Mouse (Mus musculus) left cerebral cortex, postnatal 25 days (tissue): Measurements from ENCODE around the gene Gm13290. TPM values are rescaled to one million over a fixed set of nuclear protein-coding genes. Genes with fewer than 3 reads are reported as not detected.
A peak's percentile ranks its signal among the peaks of the same experiment; 100 is the strongest.
"Not testable (repeated sequence)": the region's sequence is repeated elsewhere in the genome, so short reads cannot be mapped to it uniquely, and the experiment has no call there.

Source experiments
- DNase-seq, 2 experiments: peaks; one replicate each; pipeline ENCODE4 v3.0.0; 2022; ENCODE audit warnings: low spot score in 2 of 2, mixed read lengths in 1 of 2
- intact Hi-C: fragments of 180-260 bp; cut with DNase I; formaldehyde crosslinking; loops from one replicate; pipeline ENCODE4 v1.15.1; 2025
- total RNA-seq, 2 experiments: library from RNA; stranded (reverse); gene quantifications; 2 replicates each; pipeline ENCODE4 v1.2.3; 2021

Gene Gm13290
- not detected for total RNA-seq

DNA sequence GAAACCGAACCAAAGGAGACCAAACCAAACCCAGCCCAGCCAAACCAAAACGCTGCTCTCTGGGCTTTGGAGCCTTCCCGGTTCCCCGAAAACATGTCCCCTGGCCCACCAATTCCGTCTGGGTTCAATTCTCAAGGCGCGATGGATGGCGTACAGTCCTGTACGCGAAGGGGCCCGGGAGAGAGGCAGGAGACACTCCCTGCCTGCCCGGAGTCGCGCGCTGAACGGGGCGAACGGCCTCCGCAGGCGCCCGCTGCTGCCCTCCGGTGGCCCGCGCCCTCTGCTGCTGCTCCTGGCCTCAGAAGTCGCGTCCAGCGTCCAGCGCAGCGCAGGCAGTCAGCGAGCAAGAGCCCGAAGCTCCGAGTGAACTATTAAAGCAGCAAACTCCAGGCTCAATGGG is at the start of gene Gm13290:
Gene Gm13290, plus strand, starts transcription at position 301 of the 400 bp plus-strand sequence.
- intact Hi-C loops, DNase-seq: not testable (repeated sequence)

DNA sequence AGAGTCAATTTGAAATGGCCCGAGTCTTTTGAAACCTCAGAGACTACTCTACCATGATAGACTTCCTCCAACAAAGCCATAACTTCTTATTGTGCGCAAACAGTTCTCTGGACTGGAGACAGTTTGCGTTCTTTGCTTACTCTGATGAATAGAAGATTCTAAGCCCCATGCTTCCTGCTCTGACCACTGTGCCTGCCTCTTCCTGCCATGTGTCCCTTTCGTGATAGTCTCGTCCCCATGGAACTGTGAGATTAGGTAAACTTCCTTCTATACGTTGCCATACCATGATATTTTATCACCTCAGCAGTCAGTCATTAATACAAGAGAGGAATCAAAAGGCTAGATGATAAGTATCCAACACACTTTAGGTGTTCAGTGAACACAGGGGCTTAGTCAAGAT is 46.9 kb upstream of the Gm13290 start:
- no peak for DNase-seq
- intact Hi-C loops, result loop anchor here (2.0 kb wide), 1 partner anchor 30 kb away; no protein-coding TSS in a partner anchor

GRCm38 (mm10) chr4:88727324-88727723 is 46.3 kb upstream of the Gm13290 start:
- intact Hi-C loops, result loop anchor here (2.0 kb wide), 1 partner anchor 31 kb away; no protein-coding TSS in a partner anchor
- DNase-seq, result no peak

DNA sequence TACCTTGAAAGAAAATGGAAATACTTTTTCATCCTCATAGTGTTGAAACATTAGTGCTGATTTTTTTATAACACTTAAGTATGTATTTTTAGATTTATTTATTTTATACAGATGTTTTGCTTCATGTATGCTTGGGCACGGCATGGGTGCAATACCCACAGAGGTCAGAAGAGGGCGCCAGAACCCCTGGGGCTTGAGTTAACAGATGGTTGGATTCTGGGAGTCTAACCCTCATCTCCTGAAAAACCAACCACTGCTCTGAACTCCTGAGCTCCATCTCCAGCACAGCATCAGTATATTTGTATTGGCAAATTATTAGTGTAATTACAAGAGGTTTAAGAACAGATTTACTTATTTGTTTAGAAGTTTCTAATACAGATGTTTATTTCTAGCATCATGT is 35.2 kb upstream of the Gm13290 start:
- DNase-seq, result peak in 1 of 2 experiments; percentile 38
- intact Hi-C loops, result no loop called here

DNA sequence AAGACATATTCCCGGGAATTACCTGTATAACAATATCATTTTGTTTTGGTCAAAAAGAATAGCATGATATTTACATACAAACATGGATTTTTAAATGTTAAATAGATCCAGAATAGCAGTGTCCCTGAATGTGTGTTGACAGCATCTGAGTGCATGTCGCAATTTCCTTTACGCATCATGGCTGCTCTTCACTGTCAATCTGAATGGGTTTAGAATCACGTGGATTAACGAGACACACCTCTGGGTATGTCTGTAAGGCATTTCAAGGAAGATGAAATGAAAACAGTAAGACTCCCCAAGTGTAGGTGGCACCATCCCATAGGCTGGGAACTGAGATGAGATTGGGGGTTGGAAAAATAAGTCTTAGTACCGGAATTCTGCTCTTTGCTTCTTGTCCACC is 34.6 kb upstream of the Gm13290 start:
- DNase-seq, result no peak
- intact Hi-C loops, result no loop called here

DNA sequence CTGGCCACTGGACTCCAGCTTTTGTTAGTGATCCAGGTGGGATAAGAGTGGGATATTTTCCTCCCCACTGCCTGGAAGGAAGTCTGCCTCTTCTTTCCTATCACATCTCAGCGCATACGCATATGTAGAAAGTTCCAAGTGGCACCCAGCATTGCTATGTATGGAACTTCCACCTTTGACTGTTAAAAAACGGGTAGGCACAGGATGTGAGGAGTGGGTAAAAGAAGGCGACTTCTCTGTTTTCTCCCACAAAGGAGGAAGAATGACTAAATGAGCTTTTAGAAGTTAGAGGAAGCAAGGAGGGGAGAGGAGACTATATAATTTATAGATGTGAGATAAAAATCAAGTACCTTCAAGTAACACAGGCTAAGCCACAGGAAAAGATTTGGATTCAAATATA is 32.2 kb upstream of the Gm13290 start:
- DNase-seq, result no peak
- intact Hi-C loops, result no loop called here

- DNase-seq, result no peak
- intact Hi-C loops, result no loop called here
These were observed 30.8 kb upstream of the Gm13290 start for GRCm38 (mm10) chr4:88742771-88743371.

DNA sequence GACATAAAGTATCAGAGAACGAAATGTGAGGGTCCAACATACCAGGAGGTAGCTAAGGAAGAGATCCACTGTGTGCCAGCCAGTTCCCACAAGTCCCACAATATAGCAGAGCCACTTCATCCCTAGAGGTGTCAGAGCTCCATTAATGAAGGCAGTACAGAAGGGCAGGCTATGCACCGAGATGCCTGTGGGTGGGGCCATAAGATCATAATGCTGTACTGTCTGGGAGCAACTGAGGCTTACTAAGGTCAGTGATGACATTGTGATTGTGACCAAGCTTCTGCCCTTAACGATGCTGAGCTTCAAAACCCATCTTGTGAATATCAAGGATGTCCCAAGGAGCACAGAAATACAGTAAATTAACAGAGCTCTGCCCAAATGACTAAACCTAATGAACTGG is 29.4 kb upstream of the Gm13290 start:
- no peak for DNase-seq
- intact Hi-C loops, result no loop called here

GRCm38 (mm10) chr4:88749926-88750325 is 23.7 kb upstream of the Gm13290 start:
- intact Hi-C loops, result loop anchor here (5.0 kb wide), 1 partner anchor 62 kb away; no protein-coding TSS in a partner anchor
- DNase-seq, result no peak

DNA sequence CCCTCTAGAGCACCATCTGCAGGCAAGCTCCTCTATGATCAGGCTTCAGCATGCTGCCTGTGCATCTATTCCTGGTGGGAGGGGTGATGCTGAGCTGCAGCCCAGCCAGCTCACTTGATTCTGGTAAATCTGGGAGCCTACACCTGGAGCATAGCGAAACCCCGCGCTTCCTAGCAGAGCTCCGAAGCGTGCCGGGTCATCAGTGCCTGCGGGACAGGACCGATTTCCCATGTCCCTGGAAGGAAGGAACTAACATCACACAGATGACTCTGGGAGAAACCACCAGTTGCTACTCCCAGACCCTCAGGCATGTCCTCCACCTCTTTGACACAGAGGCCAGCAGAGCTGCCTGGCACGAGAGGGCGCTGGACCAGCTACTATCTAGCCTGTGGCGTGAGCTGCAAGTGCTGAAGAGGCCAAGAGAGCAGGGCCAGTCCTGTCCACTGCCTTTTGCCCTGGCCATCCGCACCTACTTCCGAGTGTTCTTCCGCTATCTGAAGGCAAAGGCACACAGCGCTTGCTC is 18.8 kb upstream of the Gm13290 start, which contains the start of gene Gm13271:
Gene Gm13271, plus strand, starts transcription at position 51 of the 523 bp plus-strand sequence.
- DNase-seq, result peak; percentile 63 to 67
- intact Hi-C loops, result not testable (repeated sequence)

DNA sequence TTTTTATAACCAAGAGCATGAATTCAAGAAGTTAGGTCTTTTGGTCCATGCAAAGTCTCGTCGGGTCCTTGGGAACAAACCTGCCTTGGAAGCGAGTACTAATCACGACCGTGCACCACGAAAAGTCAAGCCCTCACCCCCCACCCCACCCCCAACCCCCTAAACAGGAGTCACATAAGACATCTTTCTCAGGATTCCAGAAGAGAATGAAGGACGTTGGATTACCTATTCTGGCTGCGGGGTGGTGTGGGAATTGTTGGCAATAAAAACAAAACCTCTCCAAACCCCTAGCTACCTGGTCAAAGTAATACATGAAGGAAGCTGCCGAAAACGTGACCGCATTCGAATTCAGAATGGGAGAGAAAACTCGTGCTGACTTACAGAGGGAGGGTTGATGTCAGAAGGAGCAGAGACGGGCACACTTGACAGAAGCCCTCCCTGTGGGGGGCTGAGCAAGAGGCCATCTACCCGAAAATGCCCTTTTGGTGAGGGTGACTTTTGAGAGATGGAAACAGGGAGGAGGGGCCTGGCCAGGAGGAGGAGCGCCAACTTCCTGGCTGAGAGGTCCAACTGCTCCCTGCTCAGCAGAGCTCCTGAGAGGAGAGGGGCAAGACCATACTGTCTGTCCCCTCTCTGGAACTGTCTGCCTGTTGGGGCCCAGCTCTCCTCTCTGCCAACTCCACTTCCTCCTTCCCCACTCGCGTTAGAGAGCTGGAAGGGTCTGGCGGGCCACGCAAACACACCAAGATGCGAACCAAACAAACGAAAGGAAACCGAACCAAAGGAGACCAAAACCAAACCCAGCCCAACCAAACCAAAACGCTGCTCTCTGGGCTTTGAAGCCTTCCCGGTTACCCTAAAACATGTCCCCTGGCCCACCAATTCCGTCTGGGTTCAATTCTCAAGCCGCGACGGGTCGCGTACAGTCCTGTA is 16.8 kb upstream of the Gm13290 start:
- intact Hi-C loops, DNase-seq: not testable (repeated sequence)

- intact Hi-C loops, result not testable (repeated sequence)
- DNase-seq, result peak; percentile 88 to 92
These were observed 16.0 kb upstream of the Gm13290 start for GRCm38 (mm10) chr4:88757628-88758031.

DNA sequence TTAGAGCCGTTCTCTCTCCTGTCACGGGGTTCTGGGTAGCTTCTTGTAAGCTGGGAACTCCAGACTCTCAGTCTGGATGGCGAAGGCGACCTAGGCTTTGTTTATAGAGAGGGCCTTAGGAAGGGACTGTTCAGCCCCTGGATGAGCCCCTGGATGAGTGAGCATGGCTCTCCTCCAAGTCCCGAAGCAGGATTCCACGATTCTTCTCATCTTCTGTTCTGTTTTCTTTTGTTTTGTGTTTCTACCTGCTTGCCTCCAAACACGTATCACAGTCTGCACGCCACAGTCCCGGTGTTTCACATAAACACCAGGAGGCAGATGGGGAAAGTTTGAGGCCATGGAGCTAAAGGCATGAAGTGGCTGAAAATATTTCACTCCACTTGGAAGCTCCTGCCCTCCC is 14.9 kb upstream of the Gm13290 start:
- DNase-seq, intact Hi-C loops: not testable (repeated sequence)

DNA sequence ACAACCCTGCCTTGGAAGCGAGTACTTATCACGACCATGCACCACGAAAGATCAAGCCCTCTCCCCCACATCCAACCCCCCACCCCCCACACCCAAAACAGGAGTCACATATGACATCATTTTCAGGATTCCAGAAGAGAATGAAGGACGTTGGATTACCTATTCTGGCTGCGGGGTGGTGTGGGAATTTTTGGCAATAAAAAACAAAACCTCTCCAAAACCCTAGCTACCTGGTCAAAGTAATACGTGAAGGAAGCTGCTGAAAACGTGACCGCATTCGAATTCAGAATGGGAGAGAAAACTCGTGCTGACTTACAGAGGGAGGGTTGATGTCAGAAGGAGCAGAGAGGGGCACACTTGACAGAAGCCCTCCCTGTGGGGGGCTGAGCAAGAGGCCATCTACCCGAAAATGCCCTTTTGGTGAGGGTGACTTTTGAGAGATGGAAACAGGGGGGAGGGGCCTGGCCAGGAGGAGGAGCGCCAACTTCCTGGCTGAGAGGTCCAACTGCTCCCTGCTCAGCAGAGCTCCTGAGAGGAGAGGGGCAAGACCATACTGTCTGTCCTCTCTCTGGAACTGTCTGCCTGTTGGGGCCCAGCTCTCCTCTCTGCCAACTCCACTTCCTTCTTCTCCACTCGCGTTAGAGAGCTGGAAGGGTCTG is 13.9 kb upstream of the Gm13290 start, which contains the start of gene Gm13283:
Gene Gm13283, plus strand, starts transcription at position 510 of the 659 bp plus-strand sequence.
- peak in 1 of 2 experiments; percentile 32 for DNase-seq
- intact Hi-C loops, result not testable (repeated sequence)

DNA sequence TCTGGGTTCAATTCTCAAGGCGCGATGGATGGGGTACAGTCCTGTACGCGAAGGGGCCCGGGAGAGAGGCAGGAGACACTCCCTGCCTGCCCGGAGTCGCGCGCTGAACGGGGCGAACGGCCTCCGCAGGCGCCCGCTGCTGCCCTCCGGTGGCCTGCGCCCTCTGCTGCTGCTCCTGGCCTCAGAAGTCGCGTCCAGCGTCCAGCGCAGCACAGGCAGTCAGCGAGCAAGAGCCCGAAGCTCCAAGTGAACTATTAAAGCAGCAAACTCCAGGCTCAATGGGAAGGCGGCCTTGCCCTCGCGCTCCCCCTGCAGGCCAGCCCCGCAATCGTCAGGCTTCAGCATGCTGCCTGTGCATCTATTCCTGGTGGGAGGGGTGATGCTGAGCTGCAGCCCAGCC is 13.2 kb upstream of the Gm13290 start:
- intact Hi-C loops, result not testable (repeated sequence)
- peak; percentile 37 to 46 for DNase-seq

DNA sequence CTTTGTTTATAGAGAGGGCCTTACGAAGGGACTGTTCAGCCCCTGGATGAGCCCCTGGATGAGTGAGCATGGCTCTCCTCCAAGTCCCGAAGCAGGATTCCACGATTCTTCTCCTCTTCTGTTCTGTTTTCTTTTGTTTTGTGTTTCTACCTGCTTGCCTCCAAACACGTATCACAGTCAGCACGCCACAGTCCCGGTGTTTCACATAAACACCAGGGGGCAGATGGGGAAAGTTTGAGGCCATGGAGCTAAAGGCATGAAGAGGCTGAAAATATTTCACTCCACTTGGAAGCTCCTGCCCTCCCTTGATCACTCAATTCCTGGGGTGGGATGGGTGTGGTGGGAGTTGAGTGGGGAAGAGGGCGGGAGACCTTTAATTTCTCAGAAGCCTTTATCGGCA is 11.9 kb upstream of the Gm13290 start:
- intact Hi-C loops, result not testable (repeated sequence)
- peak; percentile 63 to 67 for DNase-seq

GRCm38 (mm10) chr4:88762341-88762740 is 11.3 kb upstream of the Gm13290 start:
- intact Hi-C loops, result not testable (repeated sequence)
- DNase-seq, result peak in 1 of 2 experiments; percentile 14

- DNase-seq, result peak; percentile 19 to 30
- intact Hi-C loops, result not testable (repeated sequence)
These were observed 10.1 kb upstream of the Gm13290 start for GRCm38 (mm10) chr4:88763384-88764018.

DNA sequence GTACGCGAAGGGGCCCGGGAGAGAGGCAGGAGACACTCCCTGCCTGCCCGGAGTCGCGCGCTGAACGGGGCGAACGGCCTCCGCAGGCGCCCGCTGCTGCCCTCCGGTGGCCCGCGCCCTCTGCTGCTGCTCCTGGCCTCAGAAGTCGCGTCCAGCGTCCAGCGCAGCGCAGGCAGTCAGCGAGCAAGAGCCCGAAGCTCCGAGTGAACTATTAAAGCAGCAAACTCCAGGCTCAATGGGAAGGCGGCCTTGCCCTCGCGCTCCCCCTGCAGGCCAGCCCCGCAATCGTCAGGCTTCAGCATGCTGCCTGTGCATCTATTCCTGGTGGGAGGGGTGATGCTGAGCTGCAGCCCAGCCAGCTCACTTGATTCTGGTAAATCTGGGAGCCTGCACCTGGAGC is 3.0 kb downstream of the Gm13290 start, which contains the start of gene Gm13289:
Gene Gm13289, plus strand, starts transcription at position 301 of the 400 bp plus-strand sequence.
- DNase-seq, intact Hi-C loops: not testable (repeated sequence)
